Mouse (Mus musculus) layer of hippocampus, postnatal 36 days (tissue): ENCODE data around the gene Ubl4a. TPM values are rescaled to one million over a fixed set of nuclear protein-coding genes. Genes with fewer than 3 reads are reported as not detected.

Experiments
- microRNA-seq, 2 experiments: library from miRNA; unstranded; fragments of <30 nt; microRNA quantifications; one replicate each; pipeline ENCODE4 v1.2.0; 2021
- total RNA-seq, 2 experiments: library from RNA; stranded (reverse); gene quantifications; 2 replicates each; pipeline ENCODE4 v1.2.3; 2021

Gene Ubl4a
- total RNA-seq, 2 experiments from 2014 or later: 67.7 to 68.7 TPM

Small RNAs within 50 kb of the gene (microRNA-seq; reads per million reads assigned to microRNA genes)
- 0 reads per million in 2 experiments for gene Mir7092

Other genes starting within 250 kb of the Ubl4a start
- 1 to 10 TPM; 1.1 TPM for gene Opn1mw, start 245.8 kb downstream of the Ubl4a start, total RNA-seq
- gene Mecp2, start 237.9 kb downstream of the Ubl4a start, total RNA-seq: 10 to 100 TPM; 88.1 to 92.4 TPM
- not detected for gene Tex28, start 205.4 kb downstream of the Ubl4a start, total RNA-seq
- gene Tktl1, start 196.0 kb downstream of the Ubl4a start, total RNA-seq: not detected
- 10 to 100 TPM; 75.2 to 93.2 TPM for gene Flna, start 123.4 kb downstream of the Ubl4a start, total RNA-seq
- gene Emd, start 118.5 kb downstream of the Ubl4a start, total RNA-seq: 10 to 100 TPM; 33.0 to 35.6 TPM
- gene Rpl10, start 102.4 kb downstream of the Ubl4a start, total RNA-seq: 100 to 1,000 TPM; 191 to 202 TPM
- 10 to 100 TPM; 64.5 to 65.9 TPM for gene Taz, start 91.3 kb downstream of the Ubl4a start, total RNA-seq
- gene Dnase1l1, start 90.9 kb downstream of the Ubl4a start, total RNA-seq: 1 to 10 TPM; 2.1 to 2.7 TPM
- 100 to 1,000 TPM; 320 to 335 TPM for gene Atp6ap1, start 76.1 kb downstream of the Ubl4a start, total RNA-seq
- 100 to 1,000 TPM; 582 to 603 TPM for gene Gdi1, start 68.2 kb downstream of the Ubl4a start, total RNA-seq
- 10 to 100 TPM; 28.9 to 33.8 TPM for gene Fam50a, start 60.2 kb downstream of the Ubl4a start, total RNA-seq
- gene Plxna3, start 44.2 kb downstream of the Ubl4a start, total RNA-seq: 10 to 100 TPM; 32.4 to 33.6 TPM
- 10 to 100 TPM; 25.1 to 26.4 TPM for gene Lage3, start 19.6 kb downstream of the Ubl4a start, total RNA-seq
- 1 to 10 TPM; 2.1 to 3.3 TPM for gene Slc10a3, start 131 bp upstream of the Ubl4a start, total RNA-seq
- gene Fam3a, start 20.1 kb upstream of the Ubl4a start, total RNA-seq: 10 to 100 TPM; 18.8 to 24.2 TPM
- 10 to 100 TPM; 47.1 to 50.4 TPM for gene Ikbkg, start 20.1 kb upstream of the Ubl4a start, total RNA-seq
- 10 to 100 TPM; 24.9 to 29.5 TPM for gene G6pdx, start 56.0 kb upstream of the Ubl4a start, total RNA-seq
- not detected for gene Gm6880, start 108.2 kb upstream of the Ubl4a start, total RNA-seq
- gene Olfr1326-ps1, start 201.7 kb upstream of the Ubl4a start, total RNA-seq: not detected
- not detected for gene Olfr1325, start 219.5 kb upstream of the Ubl4a start, total RNA-seq